Mouse (Mus musculus) liver, postnatal 0 days (tissue): ENCODE measurements around the gene Tmem237.

Experiments used
- CTCF ChIP-seq: sonication (generic); IDR thresholded peaks from 2 replicates; pipeline ENCODE4 v1.5.1; 2016; ENCODE audit warnings: antibody characterized with exemption, low read depth
- EP300 ChIP-seq: IDR thresholded peaks from 2 replicates; pipeline ENCODE4 v1.6.1; 2016; ENCODE audit warnings: antibody characterized with exemption, low read depth, mild to moderate bottlenecking

DNA sequence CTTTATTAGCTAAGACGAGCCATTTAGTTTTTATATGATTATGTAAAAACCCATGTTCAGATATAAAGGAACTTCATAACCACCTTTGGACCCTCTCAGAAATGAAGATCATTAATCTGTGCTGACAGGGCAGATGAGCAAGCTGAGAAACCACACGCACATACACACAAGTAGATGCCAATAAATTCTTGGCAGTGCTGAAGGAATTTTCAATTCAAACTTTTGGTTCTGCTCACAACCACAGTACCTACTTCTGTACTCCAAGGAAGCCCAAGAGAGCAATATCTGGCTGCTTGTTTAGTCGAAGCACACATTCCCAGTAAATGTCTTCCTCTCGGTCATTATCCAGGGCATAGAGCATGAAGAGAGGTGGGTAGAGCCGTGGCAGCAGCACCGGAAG lies 49.4 kb upstream of the Tmem237 start:
- TF ChIP-seq EP300: no peak
- no peak for TF ChIP-seq CTCF
